Mouse (Mus musculus) midbrain, embryonic 12.5 days (tissue): ENCODE results near the gene A430078G23Rik. TPM values are rescaled to one million over a fixed set of nuclear protein-coding genes. Genes with fewer than 3 reads are reported as not detected.
"Not testable (repeated sequence)": the region's sequence is repeated elsewhere in the genome, so short reads cannot be mapped to it uniquely, and the experiment has no call there.

ENCODE experiments used
- ATAC-seq: fragments of 200-750 bp; cut with Nextera tagmentation; 2 replicates; pipeline ENCODE4 v1.8.0; 2017; ENCODE audit warnings: low read depth, moderate TSS enrichment, moderate library complexity; ENCODE audit not compliant: low FRiP score
- H3K27ac ChIP-seq: fragments of 300-500 bp; sonication (generic); replicated peaks from 2 replicates; pipeline ENCODE4 v1.5.1; 2016; ENCODE audit warnings: mild to moderate bottlenecking
- H3K27me3 ChIP-seq: fragments of 300-500 bp; sonication (generic); 2 replicates; pipeline ENCODE4 v1.6.1; 2016; ENCODE audit warnings: mild to moderate bottlenecking
- H3K36me3 ChIP-seq: fragments of 300-500 bp; sonication (generic); 2 replicates; pipeline ENCODE4 v1.6.1; 2016
- H3K4me1 ChIP-seq: fragments of 300-500 bp; sonication (generic); 2 replicates; pipeline ENCODE4 v1.6.1; 2016
- H3K4me2 ChIP-seq: fragments of 300-500 bp; sonication (generic); replicated peaks from 2 replicates; pipeline ENCODE4 v1.6.1; 2016; ENCODE audit warnings: mild to moderate bottlenecking, moderate library complexity
- H3K4me3 ChIP-seq: fragments of 300-500 bp; sonication (generic); 2 replicates; pipeline ENCODE4 v1.5.1; 2016; ENCODE audit warnings: mild to moderate bottlenecking
- H3K9ac ChIP-seq: fragments of 300-500 bp; sonication (generic); replicated peaks from 2 replicates; pipeline ENCODE4 v1.6.1; 2016; ENCODE audit warnings: mild to moderate bottlenecking, moderate library complexity
- H3K9me3 ChIP-seq: fragments of 300-500 bp; sonication (generic); 2 replicates; pipeline ENCODE4 v1.6.1; 2016; ENCODE audit warnings: mild to moderate bottlenecking
- WGBS: fragments of 180-500 bp; shearing (Covaris S2); methylation state at CpG from one replicate; pipeline ENCODE4 v1.1.7; 2016; 5-methylcytosine and 5-hydroxymethylcytosine counted together
- polyA plus RNA-seq: library from polyadenylated mRNA; unstranded; fragments of >200 nt; fragmentation: Nextera tagmentation; extraction: Ambion mirVana; gene quantifications from 2 replicates; pipeline ENCODE4 v1.2.1, GENCODE M21; 2016

A430078G23Rik gene
- polyA plus RNA-seq, 1 experiment from 2014 or later, result not detected

DNA sequence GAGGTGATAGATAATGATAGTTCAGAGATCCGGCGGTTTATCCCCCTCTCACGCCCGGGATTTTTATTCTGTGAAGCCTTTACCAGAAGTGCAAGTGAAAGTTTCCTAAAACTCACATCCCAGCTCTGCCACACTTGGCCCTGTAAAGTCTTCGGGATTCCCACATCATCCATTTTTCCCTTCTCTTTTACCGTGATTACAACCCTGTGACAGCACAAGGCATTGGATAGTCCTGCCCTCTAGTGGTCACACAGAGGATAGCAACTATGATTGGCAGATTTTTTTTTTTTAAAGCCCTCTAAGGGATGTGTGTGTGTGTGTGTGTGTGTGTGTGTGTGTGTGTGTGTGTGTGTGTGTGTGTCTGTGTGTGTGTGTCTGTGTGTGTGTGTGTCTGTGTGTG, 22.6 kb upstream of the A430078G23Rik start:
- WGBS, result 47% methylated on average over 6 of the region's 6 CpGs
- H3K4me1 ChIP-seq, result no peaks in the 10 kb centered on the region
- H3K4me2 ChIP-seq, result no peak overlapping the region
- H3K27me3 ChIP-seq, result no peaks in the 10 kb centered on the region
- H3K36me3 ChIP-seq, result no peaks in the 10 kb centered on the region
- no peak overlapping the region for H3K27ac ChIP-seq
- no peak; the same call in 1 of the 2 replicates for ATAC-seq
- no peak overlapping the region for H3K4me3 ChIP-seq
- no peaks in the 10 kb centered on the region for H3K9me3 ChIP-seq
- H3K9ac ChIP-seq, result no peak overlapping the region

DNA sequence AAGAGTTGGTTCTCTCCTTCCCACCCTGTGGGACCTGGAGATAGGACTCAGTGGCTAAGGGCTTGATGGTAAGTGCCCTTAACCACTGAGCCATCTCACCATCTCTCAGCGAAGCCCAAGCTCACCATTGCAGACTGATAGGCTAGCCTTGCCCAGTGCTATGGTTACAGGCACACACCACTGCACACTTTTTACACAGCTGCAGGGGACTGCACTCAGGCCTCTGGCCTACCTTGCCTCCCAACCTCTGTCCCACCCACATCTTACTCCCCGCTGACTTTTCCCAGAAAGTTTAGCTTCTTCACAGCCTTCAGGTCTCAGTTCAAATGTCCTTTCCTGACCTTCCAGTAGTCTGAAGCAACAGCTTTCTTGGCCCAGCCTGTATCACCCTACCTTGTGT, 21.5 kb upstream of the A430078G23Rik start:
- H3K27ac ChIP-seq, result no peak overlapping the region
- no peak overlapping the region for H3K4me3 ChIP-seq
- H3K36me3 ChIP-seq, result no peaks in the 10 kb centered on the region
- H3K27me3 ChIP-seq, result no peaks in the 10 kb centered on the region
- no peak overlapping the region for H3K9ac ChIP-seq
- H3K9me3 ChIP-seq, result no peaks in the 10 kb centered on the region
- no peak overlapping the region for H3K4me2 ChIP-seq
- 77% methylated on average over 2 of the region's 2 CpGs for WGBS
- H3K4me1 ChIP-seq, result no peaks in the 10 kb centered on the region
- no peak for ATAC-seq

DNA sequence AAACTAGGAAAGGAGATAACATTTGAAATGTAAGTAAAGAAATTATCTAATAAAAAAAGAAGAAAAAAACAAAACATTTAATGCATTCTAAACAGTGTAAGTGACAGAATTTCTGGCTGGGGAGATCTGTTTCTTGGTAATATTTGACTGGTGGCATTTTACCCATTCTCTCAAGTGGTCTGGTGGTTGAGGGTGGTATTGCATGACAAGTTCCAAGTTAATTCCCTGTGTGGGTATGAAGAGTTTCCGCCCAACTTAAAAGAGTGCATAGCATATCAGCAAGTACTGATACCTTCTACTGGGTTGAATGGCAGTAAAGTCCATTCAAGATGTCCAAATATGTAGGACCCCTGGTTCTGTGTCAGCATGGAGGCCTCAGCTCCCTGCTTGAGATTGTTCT, 17.3 kb upstream of the A430078G23Rik start:
- Histone ChIP-seq H3K4me1 (no peaks in the 10 kb centered on the region), H3K27ac (no peak overlapping the region), H3K27me3 (no peaks in the 10 kb centered on the region), H3K4me3 (no peak overlapping the region), H3K9me3 (no peaks in the 10 kb centered on the region), H3K4me2 (no peak overlapping the region), H3K9ac (no peak overlapping the region), H3K36me3 (no peaks in the 10 kb centered on the region)
- 92% methylated on average over 1 of the region's 1 CpGs for WGBS
- ATAC-seq, result no peak

DNA sequence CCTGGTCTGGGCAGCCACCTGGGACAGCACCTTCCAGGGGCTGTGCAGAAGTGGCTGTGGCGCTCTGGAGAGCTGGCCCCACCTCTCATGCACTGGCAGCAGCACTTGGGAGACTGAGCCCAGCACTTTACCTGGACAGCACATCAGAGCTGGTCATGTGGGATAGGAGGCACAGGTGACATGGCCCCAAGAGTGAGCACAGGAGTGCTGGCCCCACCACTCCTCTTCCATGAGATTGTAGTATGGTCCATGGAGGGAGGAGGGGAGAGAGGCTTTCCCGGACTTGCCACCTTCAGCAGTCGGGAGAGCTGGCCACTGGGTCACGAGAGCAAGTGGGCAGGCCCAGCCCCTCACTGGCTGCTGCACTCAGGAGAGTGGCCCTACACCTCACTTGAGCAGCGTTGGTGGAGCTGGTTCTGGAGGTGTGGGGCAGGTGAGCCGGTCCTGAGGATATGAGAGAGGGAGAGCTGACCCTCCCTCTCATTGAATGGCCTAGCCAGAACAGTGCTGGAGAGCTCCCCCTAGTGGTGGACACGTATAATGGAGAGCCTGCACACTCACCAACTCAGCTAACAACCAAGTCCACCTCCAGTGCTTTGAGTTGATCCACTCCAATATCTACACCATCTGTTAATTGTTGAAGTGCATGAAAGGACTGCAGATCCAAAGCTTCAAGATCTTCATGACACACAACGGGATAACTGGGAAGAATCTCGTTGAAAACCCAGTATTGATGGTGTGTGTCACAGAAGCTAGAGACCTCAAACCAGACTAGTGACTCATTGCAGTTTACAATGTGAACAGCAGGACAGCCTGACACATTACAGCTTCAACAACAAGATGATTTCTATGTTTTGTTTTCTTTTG, 16.3 kb upstream of the A430078G23Rik start:
- H3K36me3 ChIP-seq, result no peaks in the 10 kb centered on the region
- no peak overlapping the region for H3K27ac ChIP-seq
- no peak overlapping the region for H3K4me2 ChIP-seq
- no peaks in the 10 kb centered on the region for H3K9me3 ChIP-seq
- H3K9ac ChIP-seq, result no peak overlapping the region
- H3K4me1 ChIP-seq, result no peaks in the 10 kb centered on the region
- ATAC-seq, result peak; percentile 68
- H3K27me3 ChIP-seq, result no peaks in the 10 kb centered on the region
- no peak overlapping the region for H3K4me3 ChIP-seq
- WGBS, result 70% methylated on average over 9 of the region's 9 CpGs

DNA sequence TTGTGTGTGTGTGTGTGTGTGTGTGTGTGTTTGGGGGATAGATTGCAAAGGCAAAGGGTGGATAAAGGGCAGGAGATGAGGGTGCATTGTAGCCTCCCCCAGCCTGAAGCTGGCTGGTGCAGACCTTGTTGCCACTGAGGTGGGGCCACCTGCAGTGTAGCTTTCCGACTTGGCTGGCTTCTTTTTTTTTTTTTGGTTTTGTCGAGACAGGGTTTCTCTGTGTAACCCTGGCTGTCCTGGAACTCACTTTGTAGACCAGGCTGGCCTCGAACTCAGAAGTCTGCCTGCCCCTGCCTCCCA, 15.7 kb upstream of the A430078G23Rik start:
- not testable (repeated sequence) for H3K9ac ChIP-seq, ATAC-seq, H3K9me3 ChIP-seq, H3K36me3 ChIP-seq, H3K27ac ChIP-seq, H3K4me3 ChIP-seq, H3K27me3 ChIP-seq, H3K4me1 ChIP-seq, H3K4me2 ChIP-seq
- 83% methylated on average over 3 of the region's 3 CpGs for WGBS

DNA sequence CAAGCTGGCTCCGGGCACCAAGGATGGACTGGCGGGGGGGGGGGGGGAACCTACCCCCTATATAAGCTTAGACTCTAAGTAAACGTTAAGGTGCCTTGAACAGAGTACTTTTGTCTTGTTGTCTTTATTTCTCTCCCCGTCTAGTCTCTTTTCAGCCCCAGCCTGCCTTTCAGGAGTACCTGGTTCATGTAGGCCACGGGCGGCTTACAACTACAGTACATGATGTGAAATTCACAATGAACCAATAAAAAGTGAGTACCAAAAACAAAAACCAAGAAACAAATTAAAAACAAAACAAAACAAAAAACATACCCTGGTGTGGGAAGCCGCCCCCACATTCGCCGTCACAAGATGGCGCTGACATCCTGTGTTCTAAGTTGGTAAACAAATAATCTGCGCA, 15.2 kb upstream of the A430078G23Rik start:
- no peak overlapping the region for H3K4me3 ChIP-seq
- ATAC-seq, result no peak
- 89% methylated on average over 11 of the region's 11 CpGs for WGBS

DNA sequence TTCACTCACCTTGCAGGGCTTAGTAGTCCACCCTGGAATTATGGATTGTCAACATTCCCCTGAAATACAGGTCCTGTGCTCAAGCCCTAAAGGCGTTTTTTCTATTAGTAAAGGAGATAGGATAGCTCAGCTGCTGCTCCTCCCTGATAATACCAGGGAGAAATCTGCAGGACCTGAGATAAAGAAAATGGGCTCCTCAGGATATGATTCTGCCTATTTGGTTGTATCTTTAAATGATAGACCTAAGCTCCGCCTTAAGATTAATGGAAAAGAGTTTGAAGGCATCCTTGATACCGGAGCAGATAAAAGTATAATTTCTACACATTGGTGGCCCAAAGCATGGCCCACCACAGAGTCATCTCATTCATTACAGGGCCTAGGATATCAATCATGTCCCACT, 12.5 kb upstream of the A430078G23Rik start:
- not testable (repeated sequence) for ATAC-seq, H3K4me2 ChIP-seq, H3K27ac ChIP-seq, H3K27me3 ChIP-seq, H3K9ac ChIP-seq, H3K36me3 ChIP-seq, H3K9me3 ChIP-seq, H3K4me3 ChIP-seq, H3K4me1 ChIP-seq
- 93% methylated on average over 3 of the region's 3 CpGs for WGBS

More for the DNA sequence above, 15.2 kb upstream of the A430078G23Rik start:
- Histone ChIP-seq H3K4me2 (no peak overlapping the region), H3K4me1 (no peaks in the 10 kb centered on the region), H3K9ac (no peak overlapping the region), H3K27me3 (no peaks in the 10 kb centered on the region), H3K9me3 (no peaks in the 10 kb centered on the region), H3K36me3 (no peaks in the 10 kb centered on the region), H3K27ac (no peak overlapping the region)

DNA sequence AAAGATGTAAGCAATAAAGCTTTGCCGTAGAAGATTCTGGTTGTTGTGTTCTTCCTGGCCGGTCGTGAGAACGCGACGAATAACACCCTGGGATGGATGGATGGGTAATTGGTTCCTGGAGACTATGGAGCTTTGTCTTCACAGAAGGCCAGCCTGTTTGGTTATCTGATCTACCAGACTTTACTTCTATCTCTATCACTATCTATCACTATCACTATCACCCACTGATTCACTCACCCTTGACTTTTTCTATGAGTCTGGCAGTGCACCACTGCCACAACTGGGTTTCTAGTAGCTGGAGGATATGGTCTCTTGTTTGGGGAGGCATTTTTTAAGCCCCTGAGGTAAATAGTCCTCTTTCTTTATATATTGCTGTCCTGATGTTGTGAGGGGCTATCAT, 7.9 kb upstream of the A430078G23Rik start:
- Histone ChIP-seq H3K9ac (no peak overlapping the region), H3K4me3 (no peak overlapping the region), H3K9me3 (no peaks in the 10 kb centered on the region), H3K4me2 (no peak overlapping the region), H3K27me3 (no peaks in the 10 kb centered on the region), H3K27ac (no peak overlapping the region), H3K4me1 (no peaks in the 10 kb centered on the region), H3K36me3 (no peaks in the 10 kb centered on the region)
- ATAC-seq, result no peak
- WGBS, result 96% methylated on average over 6 of the region's 6 CpGs

DNA sequence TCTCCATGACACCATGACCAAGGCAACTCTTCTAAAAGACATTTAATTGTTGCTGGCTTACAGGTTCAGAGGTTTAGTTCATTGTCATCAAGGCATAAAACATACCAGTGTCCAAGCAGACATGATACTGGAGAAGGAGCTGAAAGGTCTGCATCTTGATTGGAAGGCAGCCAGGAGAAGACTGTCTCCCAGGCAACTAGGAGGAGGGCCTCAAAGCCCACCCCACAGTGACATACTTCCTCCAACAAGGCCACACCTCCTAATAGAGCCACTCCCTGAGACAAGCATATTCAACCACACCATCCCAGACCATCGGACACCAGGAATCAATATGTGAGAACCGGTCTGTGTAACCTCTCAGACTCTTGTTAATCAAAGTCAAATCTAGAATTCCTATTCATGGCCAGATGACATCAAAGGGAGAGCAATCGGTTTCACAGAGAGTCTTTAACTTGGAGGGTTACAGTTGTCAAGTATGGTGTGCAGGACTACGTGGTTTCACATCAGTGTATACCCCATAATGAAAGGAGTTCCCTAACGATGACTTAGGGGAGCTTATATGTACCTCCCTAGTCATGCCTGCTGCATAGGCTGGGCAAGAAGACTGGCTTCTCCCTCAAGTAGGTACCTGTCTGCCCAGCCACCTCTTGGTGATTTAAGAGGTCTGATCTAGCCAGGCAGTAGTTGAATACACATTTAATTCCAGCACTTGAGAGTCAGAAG, 6.4 kb upstream of the A430078G23Rik start:
- Histone ChIP-seq H3K9ac (no peak overlapping the region), H3K27ac (no peak overlapping the region), H3K4me1 (no peaks in the 10 kb centered on the region), H3K9me3 (no peaks in the 10 kb centered on the region), H3K4me2 (no peak overlapping the region), H3K4me3 (no peak overlapping the region), H3K27me3 (no peaks in the 10 kb centered on the region), H3K36me3 (no peaks in the 10 kb centered on the region)
- no peak for ATAC-seq
- 83% methylated on average over 5 of the region's 5 CpGs for WGBS

DNA sequence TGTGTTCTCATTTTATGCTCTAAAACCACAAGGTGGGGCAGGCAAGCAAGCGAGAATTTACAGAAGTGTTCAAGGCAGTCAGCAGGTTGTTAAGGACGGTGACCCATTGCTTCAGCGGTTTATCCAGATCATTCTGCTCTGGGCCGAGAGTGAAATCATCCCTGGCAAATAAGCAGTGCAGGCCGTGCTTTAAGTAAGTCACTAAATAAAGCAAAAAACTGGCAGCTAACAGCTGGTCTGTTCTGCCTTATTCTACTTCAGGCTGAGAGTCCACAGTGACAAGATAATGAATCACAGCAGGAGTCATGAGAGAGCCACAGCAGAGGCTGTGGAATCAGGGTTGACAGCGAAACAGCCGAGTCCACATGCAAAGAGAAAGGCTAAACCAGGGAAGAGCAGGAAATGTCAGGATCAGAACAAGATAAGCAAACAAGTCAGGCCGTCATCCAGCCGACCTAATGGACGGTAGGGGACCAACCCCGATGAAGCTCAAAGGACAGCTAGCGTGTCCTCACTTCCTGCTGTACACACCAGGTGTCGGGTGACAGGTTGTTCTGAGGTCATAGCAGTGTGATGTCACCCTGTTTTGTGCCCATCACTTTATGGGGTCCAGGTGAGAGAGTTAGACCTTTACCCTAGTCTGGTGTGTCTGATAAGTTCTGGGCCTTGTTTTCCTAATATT, 4.9 kb upstream of the A430078G23Rik start:
- Histone ChIP-seq H3K4me2 (no peak overlapping the region), H3K4me1 (no peaks in the 10 kb centered on the region), H3K4me3 (no peak overlapping the region), H3K9ac (no peak overlapping the region), H3K27me3 (no peaks in the 10 kb centered on the region), H3K36me3 (no peaks in the 10 kb centered on the region), H3K9me3 (no peaks in the 10 kb centered on the region), H3K27ac (no peak overlapping the region)
- WGBS, result 60% methylated on average over 13 of the region's 13 CpGs
- ATAC-seq, result no peak

DNA sequence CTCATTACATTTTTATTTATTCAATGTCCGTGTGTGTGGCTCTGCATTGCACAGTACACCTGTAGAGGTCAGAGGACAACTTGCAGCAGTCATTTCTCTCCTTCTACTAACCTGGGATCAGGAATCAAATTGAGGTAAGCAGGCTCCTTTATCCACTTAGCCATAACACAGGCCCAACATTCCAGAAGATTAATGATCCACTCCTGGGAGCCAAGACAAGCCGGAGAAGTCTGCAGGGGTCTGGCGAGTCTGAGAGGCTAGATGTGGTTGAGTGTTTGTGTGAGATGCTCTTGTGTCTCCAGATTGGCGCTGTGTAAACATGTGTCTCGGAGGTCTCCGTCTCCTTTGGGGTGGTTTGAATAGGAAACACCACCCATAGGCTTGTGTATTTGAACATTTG, 2.5 kb upstream of the A430078G23Rik start:
- 74% methylated on average over 6 of the region's 6 CpGs for WGBS
- H3K4me3 ChIP-seq, result no peak overlapping the region
- no peak for ATAC-seq

DNA sequence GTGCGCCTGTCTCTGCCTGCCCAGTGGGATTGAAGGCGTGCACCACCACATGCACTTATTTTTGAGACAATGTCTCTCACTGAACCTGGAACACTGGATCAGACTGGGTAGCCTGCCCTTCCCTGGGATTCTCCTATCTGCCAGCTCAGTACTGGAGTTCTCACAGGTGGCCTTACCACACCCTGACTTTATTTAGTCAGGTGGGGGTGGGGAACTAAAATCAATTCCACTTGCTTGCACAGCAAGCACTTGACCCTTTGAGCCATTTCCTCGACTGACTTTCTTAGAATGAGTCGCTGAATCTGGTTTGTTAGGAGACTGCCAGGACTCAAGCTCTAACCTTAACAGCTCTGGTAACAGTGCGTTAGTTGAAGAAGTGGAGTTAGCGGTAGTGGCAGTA, 500 bp upstream of the A430078G23Rik start:
- no peak overlapping the region for H3K9ac ChIP-seq
- no peaks in the 10 kb centered on the region for H3K9me3 ChIP-seq
- H3K36me3 ChIP-seq, result no peaks in the 10 kb centered on the region
- H3K4me2 ChIP-seq, result no peak overlapping the region
- H3K4me1 ChIP-seq, result no peaks in the 10 kb centered on the region
- H3K27ac ChIP-seq, result no peak overlapping the region
- no peaks in the 10 kb centered on the region for H3K27me3 ChIP-seq
- WGBS, result 87% methylated on average over 6 of the region's 6 CpGs
- no peak for ATAC-seq
- no peak overlapping the region for H3K4me3 ChIP-seq

More for the DNA sequence above, 2.5 kb upstream of the A430078G23Rik start:
- Histone ChIP-seq H3K9me3 (no peaks in the 10 kb centered on the region), H3K4me1 (no peaks in the 10 kb centered on the region), H3K36me3 (no peaks in the 10 kb centered on the region), H3K4me2 (no peak overlapping the region), H3K9ac (no peak overlapping the region), H3K27ac (no peak overlapping the region), H3K27me3 (no peaks in the 10 kb centered on the region)
